Mouse (Mus musculus): ENCODE data around the gene Rhd. TPM values are rescaled to one million over a fixed set of nuclear protein-coding genes. Genes with fewer than 3 reads are reported as not detected.
"Not testable (repeated sequence)": the region's sequence is repeated elsewhere in the genome, so short reads cannot be mapped to it uniquely, and the experiment has no call there.

Gene Rhd
- polyA plus RNA-seq, 1 experiment from 2014 or later = 3.6 TPM

- H3K9me3 ChIP-seq (ENCODE audit: control insufficient read depth, low read length) = no peaks in the 10 kb centered on the region
- H3K9ac ChIP-seq (ENCODE audit: low read length) = no peak overlapping the region
- H3K27me3 ChIP-seq (ENCODE audit: control insufficient read depth, insufficient read depth, low read length) = no peaks in the 10 kb centered on the region
- no peak overlapping the region for H3K4me2 ChIP-seq (ENCODE audit: low read length)
- peaks cover 53% of the 10 kb centered on the region for H3K36me3 ChIP-seq (ENCODE audit: control insufficient read depth, insufficient read depth, low read length)
- no peak for ATAC-seq (ENCODE audit: insufficient number of reproducible peaks, insufficient read depth, low FRiP score, low read depth)
- H3K27ac ChIP-seq (replicated peaks in 1 of 2; ENCODE audit: control insufficient read depth in 1 of 2, insufficient read depth in 1 of 2, low read depth in 2 of 2, low read length in 2 of 2) = no peak overlapping the region
- H3K4me3 ChIP-seq (ENCODE audit: control insufficient read depth in 1 of 2, insufficient read depth in 1 of 2, low read depth in 1 of 2, low read length in 2 of 2) = no peak overlapping the region
- WGBS = 83% methylated on average over 4 of the region's 4 CpGs
- H3K4me1 ChIP-seq (ENCODE audit: control insufficient read depth in 2 of 2, insufficient read depth in 2 of 2, low read length in 2 of 2) = no peaks in the 10 kb centered on the region
These were observed 28.9 kb upstream of the Rhd start for GRCm38 (mm10) chr4:134835486-134835885.

- Histone ChIP-seq H3K4me1 (ENCODE audit: control insufficient read depth in 2 of 2, insufficient read depth in 2 of 2, low read length in 2 of 2) (no peaks in the 10 kb centered on the region), H3K9ac (ENCODE audit: low read length) (no peak overlapping the region), H3K27me3 (ENCODE audit: control insufficient read depth, insufficient read depth, low read length) (no peaks in the 10 kb centered on the region), H3K4me2 (ENCODE audit: low read length) (no peak overlapping the region), H3K9me3 (ENCODE audit: control insufficient read depth, low read length) (no peaks in the 10 kb centered on the region), H3K27ac (replicated peaks in 1 of 2; ENCODE audit: control insufficient read depth in 1 of 2, insufficient read depth in 1 of 2, low read depth in 2 of 2, low read length in 2 of 2) (no peak overlapping the region), H3K4me3 (ENCODE audit: control insufficient read depth in 1 of 2, insufficient read depth in 1 of 2, low read depth in 1 of 2, low read length in 2 of 2) (no peak overlapping the region), H3K36me3 (ENCODE audit: control insufficient read depth, insufficient read depth, low read length) (0 out of 2 replicates have a peak, but pooled peaks cover 30% of the 10 kb centered on the region)
- no peak for ATAC-seq (ENCODE audit: insufficient number of reproducible peaks, insufficient read depth, low FRiP score, low read depth)
- 57% methylated on average over 1 of the region's 1 CpGs for WGBS
These were observed 26.1 kb upstream of the Rhd start for GRCm38 (mm10) chr4:134838221-134838620.

GRCm38 (mm10) chr4:134838706-134839105, 25.6 kb upstream of the Rhd start:
- H3K9ac ChIP-seq (ENCODE audit: low read length); H3K4me1 ChIP-seq (ENCODE audit: control insufficient read depth in 2 of 2, insufficient read depth in 2 of 2, low read length in 2 of 2); H3K4me2 ChIP-seq (ENCODE audit: low read length); H3K27me3 ChIP-seq (ENCODE audit: control insufficient read depth, insufficient read depth, low read length); H3K27ac ChIP-seq (replicated peaks in 1 of 2; ENCODE audit: control insufficient read depth in 1 of 2, insufficient read depth in 1 of 2, low read depth in 2 of 2, low read length in 2 of 2); ATAC-seq (ENCODE audit: insufficient number of reproducible peaks, insufficient read depth, low FRiP score, low read depth); H3K9me3 ChIP-seq (ENCODE audit: control insufficient read depth, low read length); H3K4me3 ChIP-seq (ENCODE audit: control insufficient read depth in 1 of 2, insufficient read depth in 1 of 2, low read depth in 1 of 2, low read length in 2 of 2): not testable (repeated sequence)
- 82% methylated on average over 3 of the region's 3 CpGs for WGBS
- 0 out of 2 replicates have a peak, but pooled peaks cover 25% of the 10 kb centered on the region for H3K36me3 ChIP-seq (ENCODE audit: control insufficient read depth, insufficient read depth, low read length)

GRCm38 (mm10) chr4:134840231-134840630, 24.1 kb upstream of the Rhd start:
- 0 out of 2 replicates have a peak, but pooled peaks cover 15% of the 10 kb centered on the region for H3K36me3 ChIP-seq (ENCODE audit: control insufficient read depth, insufficient read depth, low read length)
- WGBS = 82% methylated on average over 1 of the region's 1 CpGs
- ATAC-seq (ENCODE audit: insufficient number of reproducible peaks, insufficient read depth, low FRiP score, low read depth) = no peak
- no peak overlapping the region for H3K4me2 ChIP-seq (ENCODE audit: low read length)
- no peak overlapping the region for H3K27ac ChIP-seq (replicated peaks in 1 of 2; ENCODE audit: control insufficient read depth in 1 of 2, insufficient read depth in 1 of 2, low read depth in 2 of 2, low read length in 2 of 2)
- no peaks in the 10 kb centered on the region for H3K27me3 ChIP-seq (ENCODE audit: control insufficient read depth, insufficient read depth, low read length)
- no peaks in the 10 kb centered on the region for H3K4me1 ChIP-seq (ENCODE audit: control insufficient read depth in 2 of 2, insufficient read depth in 2 of 2, low read length in 2 of 2)
- H3K9me3 ChIP-seq (ENCODE audit: control insufficient read depth, low read length) = no peaks in the 10 kb centered on the region
- H3K9ac ChIP-seq (ENCODE audit: low read length) = no peak overlapping the region
- no peak overlapping the region for H3K4me3 ChIP-seq (ENCODE audit: control insufficient read depth in 1 of 2, insufficient read depth in 1 of 2, low read depth in 1 of 2, low read length in 2 of 2)

GRCm38 (mm10) chr4:134843566-134843965, 20.8 kb upstream of the Rhd start:
- H3K4me2 ChIP-seq (ENCODE audit: low read length) = no peak overlapping the region
- no peaks in the 10 kb centered on the region for H3K36me3 ChIP-seq (ENCODE audit: control insufficient read depth, insufficient read depth, low read length)
- no peak overlapping the region for H3K27ac ChIP-seq (replicated peaks in 1 of 2; ENCODE audit: control insufficient read depth in 1 of 2, insufficient read depth in 1 of 2, low read depth in 2 of 2, low read length in 2 of 2)
- H3K4me1 ChIP-seq (ENCODE audit: control insufficient read depth in 2 of 2, insufficient read depth in 2 of 2, low read length in 2 of 2) = peaks cover 2 to 19% of the 10 kb centered on the region in 2 experiments; a peak in 2 of 4 replicates
- WGBS = 83% methylated on average over 4 of the region's 4 CpGs
- no peaks in the 10 kb centered on the region for H3K27me3 ChIP-seq (ENCODE audit: control insufficient read depth, insufficient read depth, low read length)
- ATAC-seq (ENCODE audit: insufficient number of reproducible peaks, insufficient read depth, low FRiP score, low read depth) = no peak
- H3K9me3 ChIP-seq (ENCODE audit: control insufficient read depth, low read length) = no peaks in the 10 kb centered on the region
- H3K4me3 ChIP-seq (ENCODE audit: control insufficient read depth in 1 of 2, insufficient read depth in 1 of 2, low read depth in 1 of 2, low read length in 2 of 2) = no peak overlapping the region
- no peak overlapping the region for H3K9ac ChIP-seq (ENCODE audit: low read length)

GRCm38 (mm10) chr4:134847587-134847986, 16.7 kb upstream of the Rhd start:
- Histone ChIP-seq H3K27ac (replicated peaks in 1 of 2; ENCODE audit: control insufficient read depth in 1 of 2, insufficient read depth in 1 of 2, low read depth in 2 of 2, low read length in 2 of 2) (no peak overlapping the region), H3K27me3 (ENCODE audit: control insufficient read depth, insufficient read depth, low read length) (no peaks in the 10 kb centered on the region)

GRCm38 (mm10) chr4:134850551-134850950, 13.8 kb upstream of the Rhd start:
- peaks cover 5 to 23% of the 10 kb centered on the region in 2 experiments for H3K4me1 ChIP-seq (ENCODE audit: control insufficient read depth in 2 of 2, insufficient read depth in 2 of 2, low read length in 2 of 2)

More at GRCm38 (mm10) chr4:134847587-134847986, 16.7 kb upstream of the Rhd start:
- no peaks in the 10 kb centered on the region for H3K9me3 ChIP-seq (ENCODE audit: control insufficient read depth, low read length)
- H3K4me1 ChIP-seq (ENCODE audit: control insufficient read depth in 2 of 2, insufficient read depth in 2 of 2, low read length in 2 of 2) = peaks cover 5 to 26% of the 10 kb centered on the region in 2 experiments
- no peak overlapping the region for H3K9ac ChIP-seq (ENCODE audit: low read length)
- WGBS = 67% methylated on average over 4 of the region's 4 CpGs
- no peak overlapping the region for H3K4me2 ChIP-seq (ENCODE audit: low read length)
- H3K36me3 ChIP-seq (ENCODE audit: control insufficient read depth, insufficient read depth, low read length) = no peaks in the 10 kb centered on the region
- no peak overlapping the region for H3K4me3 ChIP-seq (ENCODE audit: control insufficient read depth in 1 of 2, insufficient read depth in 1 of 2, low read depth in 1 of 2, low read length in 2 of 2)
- ATAC-seq (ENCODE audit: insufficient number of reproducible peaks, insufficient read depth, low FRiP score, low read depth) = no peak

GRCm38 (mm10) chr4:134851236-134851635, 13.1 kb upstream of the Rhd start:
- Histone ChIP-seq H3K4me2 (ENCODE audit: low read length) (peak overlapping the region; percentile 78), H3K27ac (replicated peaks in 1 of 2; ENCODE audit: control insufficient read depth in 1 of 2, insufficient read depth in 1 of 2, low read depth in 2 of 2, low read length in 2 of 2) (no peak overlapping the region), H3K9me3 (ENCODE audit: control insufficient read depth, low read length) (no peaks in the 10 kb centered on the region), H3K9ac (ENCODE audit: low read length) (no peak overlapping the region), H3K27me3 (ENCODE audit: control insufficient read depth, insufficient read depth, low read length) (peaks cover 6% of the 10 kb centered on the region; the same call in 1 of the 2 replicates), H3K4me1 (ENCODE audit: control insufficient read depth in 2 of 2, insufficient read depth in 2 of 2, low read length in 2 of 2) (peaks cover 4 to 18% of the 10 kb centered on the region in 2 experiments), H3K4me3 (ENCODE audit: control insufficient read depth in 1 of 2, insufficient read depth in 1 of 2, low read depth in 1 of 2, low read length in 2 of 2) (peak overlapping the region in 1 of 2 experiments; percentile 86; a peak in 1 of 4 replicates), H3K36me3 (ENCODE audit: control insufficient read depth, insufficient read depth, low read length) (no peaks in the 10 kb centered on the region)
- 89% methylated on average over 2 of the region's 2 CpGs for WGBS
- ATAC-seq (ENCODE audit: insufficient number of reproducible peaks, insufficient read depth, low FRiP score, low read depth) = no peak

More at GRCm38 (mm10) chr4:134850551-134850950, 13.8 kb upstream of the Rhd start:
- Histone ChIP-seq H3K9me3 (ENCODE audit: control insufficient read depth, low read length) (no peaks in the 10 kb centered on the region), H3K9ac (ENCODE audit: low read length) (no peak overlapping the region), H3K27me3 (ENCODE audit: control insufficient read depth, insufficient read depth, low read length) (peaks cover 3% of the 10 kb centered on the region; the same call in 1 of the 2 replicates), H3K36me3 (ENCODE audit: control insufficient read depth, insufficient read depth, low read length) (no peaks in the 10 kb centered on the region), H3K27ac (replicated peaks in 1 of 2; ENCODE audit: control insufficient read depth in 1 of 2, insufficient read depth in 1 of 2, low read depth in 2 of 2, low read length in 2 of 2) (no peak overlapping the region), H3K4me2 (ENCODE audit: low read length) (no peak overlapping the region), H3K4me3 (ENCODE audit: control insufficient read depth in 1 of 2, insufficient read depth in 1 of 2, low read depth in 1 of 2, low read length in 2 of 2) (no peak overlapping the region)
- ATAC-seq (ENCODE audit: insufficient number of reproducible peaks, insufficient read depth, low FRiP score, low read depth) = no peak
- 79% methylated on average over 4 of the region's 4 CpGs for WGBS
